Mouse (Mus musculus) midbrain, embryonic 16.5 days (tissue): ENCODE results near the gene Ptma. TPM values are rescaled to one million over a fixed set of nuclear protein-coding genes. Genes with fewer than 3 reads are reported as not detected.

Experiments used
- ATAC-seq: fragments of 200-750 bp; cut with Nextera tagmentation; 2 replicates; pipeline ENCODE4 v1.8.0; 2017; ENCODE audit warnings: moderate TSS enrichment
- H3K27ac ChIP-seq: fragments of 300-500 bp; sonication (generic); 2 replicates; pipeline ENCODE4 v1.5.1; 2014; ENCODE audit warnings: mild to moderate bottlenecking, low read length, mixed read lengths
- H3K27me3 ChIP-seq: fragments of 300-500 bp; sonication (generic); 2 replicates; pipeline ENCODE4 v1.6.1; 2014; ENCODE audit warnings: low read depth, low read length, mixed read lengths; ENCODE audit not compliant: control insufficient read depth, insufficient read depth
- H3K36me3 ChIP-seq: fragments of 300-500 bp; sonication (generic); 2 replicates; pipeline ENCODE4 v1.6.1; 2014; ENCODE audit warnings: mild to moderate bottlenecking, low read length, moderate library complexity, mixed read lengths; ENCODE audit not compliant: control insufficient read depth, insufficient read depth
- H3K4me1 ChIP-seq: fragments of 300-500 bp; sonication (generic); 2 replicates; pipeline ENCODE4 v1.6.1; 2014; ENCODE audit warnings: mild to moderate bottlenecking, low read length, mixed read lengths; ENCODE audit not compliant: control insufficient read depth, insufficient read depth
- H3K4me2 ChIP-seq: fragments of 300-500 bp; sonication (generic); 2 replicates; pipeline ENCODE4 v1.6.1; 2014; ENCODE audit warnings: mild to moderate bottlenecking, low read length, mixed read lengths
- H3K4me3 ChIP-seq: fragments of 300-500 bp; sonication (generic); 2 replicates; pipeline ENCODE4 v1.5.1; 2014; ENCODE audit warnings: low read depth, mild to moderate bottlenecking, low read length, moderate library complexity, mixed read lengths
- H3K9ac ChIP-seq: fragments of 300-500 bp; sonication (generic); 2 replicates; pipeline ENCODE4 v1.6.1; 2014; ENCODE audit warnings: low read depth, low read length, mixed read lengths
- H3K9me3 ChIP-seq: fragments of 300-500 bp; sonication (generic); replicated peaks from 2 replicates; pipeline ENCODE4 v1.6.1; 2014; ENCODE audit warnings: mild to moderate bottlenecking, low read length, mixed read lengths; ENCODE audit not compliant: control insufficient read depth, poor library complexity, severe bottlenecking
- WGBS: fragments of 180-500 bp; shearing (Covaris S2); extraction: QIAGEN DNeasy Blood & Tissue Kit; methylation state at CpG from one replicate; pipeline ENCODE4 v1.1.7; 2014; 5-methylcytosine and 5-hydroxymethylcytosine counted together
- polyA plus RNA-seq: library from polyadenylated mRNA; unstranded; fragments of >200 nt; fragmentation: Nextera tagmentation; extraction: Ambion mirVana; gene quantifications from 2 replicates; pipeline ENCODE4 v1.2.1, GENCODE M21; 2015

The Ptma gene
- polyA plus RNA-seq, 1 experiment from 2014 or later = 1,375 TPM

GRCm38 (mm10) chr1:86522286-86522871 lies 4.1 kb upstream of the Ptma start:
- 60% methylated on average over 7 of the region's 7 CpGs for WGBS
- H3K27ac ChIP-seq = peak overlapping the region; percentile 41; the same call in 1 of the 2 replicates
- no peak overlapping the region for H3K4me2 ChIP-seq
- no peaks in the 10 kb centered on the region for H3K27me3 ChIP-seq
- H3K4me3 ChIP-seq = no peak overlapping the region
- no peaks in the 10 kb centered on the region for H3K9me3 ChIP-seq
- H3K36me3 ChIP-seq = no peaks in the 10 kb centered on the region
- H3K9ac ChIP-seq = 0 out of 2 replicates have a peak overlapping the region, but pooled peaks have one; percentile 34
- ATAC-seq = no peak
- H3K4me1 ChIP-seq = peaks cover 8% of the 10 kb centered on the region

GRCm38 (mm10) chr1:86523776-86524618 lies 2.5 kb upstream of the Ptma start:
- peak overlapping the region; percentile 82 for H3K9ac ChIP-seq
- peaks cover 10% of the 10 kb centered on the region for H3K4me1 ChIP-seq
- peak overlapping the region; percentile 100 for H3K27ac ChIP-seq
- no peak for ATAC-seq
- 87% methylated on average over 8 of the region's 8 CpGs for WGBS
- H3K9me3 ChIP-seq = no peaks in the 10 kb centered on the region
- no peaks in the 10 kb centered on the region for H3K36me3 ChIP-seq
- no peaks in the 10 kb centered on the region for H3K27me3 ChIP-seq
- peak overlapping the region; percentile 99; the same call in 1 of the 2 replicates for H3K4me3 ChIP-seq
- peak overlapping the region; percentile 96 for H3K4me2 ChIP-seq

- Histone ChIP-seq H3K36me3 (no peaks in the 10 kb centered on the region), H3K9me3 (no peaks in the 10 kb centered on the region), H3K4me3 (peak overlapping the region; percentile 99), H3K4me2 (peak overlapping the region; percentile 96), H3K27me3 (no peaks in the 10 kb centered on the region), H3K9ac (peak overlapping the region; percentile 90), H3K27ac (peak overlapping the region; percentile 100), H3K4me1 (peaks cover 18% of the 10 kb centered on the region)
- under 1% methylated on average over 53 of the region's 53 CpGs for WGBS
- peak; percentile 81 for ATAC-seq
These were observed 1.7 kb upstream of the Ptma start for GRCm38 (mm10) chr1:86524619-86525498.

- Histone ChIP-seq H3K9me3 (no peaks in the 10 kb centered on the region), H3K27ac (peak overlapping the region; percentile 100), H3K4me1 (peaks cover 19% of the 10 kb centered on the region), H3K4me3 (peak overlapping the region; percentile 99), H3K36me3 (peaks cover under 1% of the 10 kb centered on the region; the same call in 1 of the 2 replicates), H3K4me2 (peak overlapping the region; percentile 96), H3K27me3 (no peaks in the 10 kb centered on the region), H3K9ac (peak overlapping the region; percentile 90)
- under 1% methylated on average over 44 of the region's 44 CpGs for WGBS
- ATAC-seq = peak; percentile 16
These were observed 919 bp upstream of the Ptma start for GRCm38 (mm10) chr1:86525499-86526115.

- H3K4me3 ChIP-seq = peak overlapping the region; percentile 99
- peaks cover 33% of the 10 kb centered on the region for H3K4me1 ChIP-seq
- no peaks in the 10 kb centered on the region for H3K27me3 ChIP-seq
- H3K4me2 ChIP-seq = peak overlapping the region; percentile 94
- peaks cover 7% of the 10 kb centered on the region for H3K36me3 ChIP-seq
- peak overlapping the region; percentile 99 for H3K9ac ChIP-seq
- H3K27ac ChIP-seq = peak overlapping the region; percentile 100
- peak; percentile 1 for ATAC-seq
- under 1% methylated on average over 109 of the region's 111 CpGs for WGBS
- no peaks in the 10 kb centered on the region for H3K9me3 ChIP-seq
These were observed 468 bp downstream of the Ptma start for GRCm38 (mm10) chr1:86526789-86527598.

- peak overlapping the region; percentile 99 for H3K9ac ChIP-seq
- no peaks in the 10 kb centered on the region for H3K9me3 ChIP-seq
- under 1% methylated on average over 80 of the region's 89 CpGs for WGBS
- peaks cover 40% of the 10 kb centered on the region for H3K4me1 ChIP-seq
- H3K4me3 ChIP-seq = peak overlapping the region; percentile 99
- no peak for ATAC-seq
- peaks cover 7% of the 10 kb centered on the region for H3K36me3 ChIP-seq
- H3K4me2 ChIP-seq = peak overlapping the region; percentile 94
- peak overlapping the region; percentile 100 for H3K27ac ChIP-seq
- no peaks in the 10 kb centered on the region for H3K27me3 ChIP-seq
These were observed 1.3 kb downstream of the Ptma start for GRCm38 (mm10) chr1:86527599-86528486.

GRCm38 (mm10) chr1:86528571-86529180 lies 2.1 kb downstream of the Ptma start:
- H3K36me3 ChIP-seq = peaks cover 7% of the 10 kb centered on the region
- no peaks in the 10 kb centered on the region for H3K27me3 ChIP-seq
- ATAC-seq = no peak
- H3K4me2 ChIP-seq = peak overlapping the region; percentile 94
- peak overlapping the region; percentile 99 for H3K9ac ChIP-seq
- peak overlapping the region; percentile 100 for H3K27ac ChIP-seq
- no peaks in the 10 kb centered on the region for H3K9me3 ChIP-seq
- under 1% methylated on average over 15 of the region's 15 CpGs for WGBS
- peak overlapping the region; percentile 99 for H3K4me3 ChIP-seq
- peaks cover 40% of the 10 kb centered on the region for H3K4me1 ChIP-seq
